Mouse (Mus musculus) cerebellum, postnatal 25 days (tissue): ENCODE measurements around the gene Tssk6.
"Not testable (repeated sequence)": the region's sequence is repeated elsewhere in the genome, so short reads cannot be mapped to it uniquely, and the experiment has no call there.

ENCODE experiments used
- DNase-seq, 2 experiments: peaks; one replicate each; pipeline ENCODE4 v3.0.0; 2021; ENCODE audit warnings: mixed read lengths in 2 of 2

The Tssk6 gene

GRCm38 (mm10) chr8:69919876-69920662 lies 18.1 kb downstream of the Tssk6 start:
- peak; percentile 22 to 48 for DNase-seq

GRCm38 (mm10) chr8:69921141-69921540 lies 19.2 kb downstream of the Tssk6 start:
- no peak for DNase-seq

DNA sequence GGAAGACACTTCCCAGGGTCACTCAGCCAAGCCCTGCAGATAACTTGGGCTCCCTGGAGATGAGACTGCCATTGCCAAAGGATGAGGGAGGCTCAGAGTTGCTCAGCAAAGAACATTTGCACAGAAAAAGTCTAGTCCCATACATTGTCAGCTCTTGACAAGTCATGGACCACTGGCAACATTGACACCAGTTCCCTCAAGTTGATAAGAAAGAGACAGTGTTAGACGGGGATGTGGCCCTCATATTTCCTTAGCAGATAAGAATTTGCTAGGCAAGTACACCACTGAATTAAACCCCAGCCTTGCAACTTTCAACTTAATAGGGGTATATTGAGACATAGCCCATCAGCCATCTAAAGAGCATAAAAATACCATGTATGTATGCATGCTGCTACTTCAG lies 22.0 kb downstream of the Tssk6 start:
- DNase-seq = no peak

DNA sequence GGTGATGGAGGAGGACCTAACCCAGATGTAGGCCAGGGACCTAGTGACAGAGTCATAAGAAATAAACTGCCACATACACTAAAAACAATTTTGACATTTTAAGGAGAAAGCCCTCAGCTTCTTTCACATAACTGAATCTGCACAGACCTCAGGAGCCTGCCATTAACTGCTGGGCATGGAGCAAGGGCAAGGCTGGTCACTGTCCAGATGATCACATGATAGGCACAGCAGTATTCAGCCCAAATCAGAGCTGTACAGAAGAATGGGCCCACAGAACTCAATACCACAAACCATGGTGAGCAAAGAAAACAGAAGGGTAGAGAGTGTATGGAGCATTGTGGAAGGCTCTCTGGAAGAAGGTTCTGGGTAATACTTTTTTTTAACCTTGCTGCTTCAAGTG lies 24.9 kb downstream of the Tssk6 start:
- DNase-seq = no peak

GRCm38 (mm10) chr8:69933811-69934210 lies 31.8 kb downstream of the Tssk6 start:
- no peak for DNase-seq

DNA sequence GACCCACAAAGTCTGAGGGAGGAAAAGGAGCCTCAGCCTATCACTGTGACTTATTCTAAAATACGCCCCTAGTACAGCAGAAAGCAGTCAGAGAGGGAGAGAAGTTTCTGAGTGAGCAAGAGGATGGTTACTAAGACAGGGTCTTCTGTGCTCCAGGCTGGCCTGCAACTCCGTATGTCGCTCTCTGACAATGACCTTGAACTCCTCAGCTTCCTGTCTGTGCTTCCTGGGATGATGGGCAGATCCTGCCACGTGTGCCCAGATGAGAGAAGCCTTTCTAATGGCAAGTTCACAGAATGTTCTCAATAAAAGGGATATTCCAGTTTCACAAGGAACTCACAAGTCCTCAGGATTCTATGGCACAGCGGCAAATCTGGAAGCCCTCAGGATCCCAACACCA lies 32.6 kb downstream of the Tssk6 start:
- DNase-seq = no peak

DNA sequence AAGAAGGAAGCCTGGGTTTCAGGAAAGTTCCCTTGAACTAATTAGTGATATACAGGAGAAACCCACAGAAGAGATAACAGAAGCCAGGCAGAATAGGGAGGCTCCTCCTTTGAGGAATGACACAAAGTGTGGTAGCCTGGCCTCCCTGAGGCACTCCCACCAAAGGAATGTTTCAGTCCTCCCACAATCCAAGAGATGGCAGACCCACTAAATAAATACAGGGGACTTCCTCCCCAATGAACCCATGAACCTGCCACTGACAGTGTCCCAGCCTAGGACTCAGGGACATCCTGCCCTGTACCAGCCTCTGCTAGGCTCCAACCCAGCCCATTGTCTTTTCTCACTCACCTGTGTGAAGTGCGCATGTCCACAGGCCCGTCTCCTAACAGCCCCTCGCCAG lies 33.4 kb downstream of the Tssk6 start:
- DNase-seq = no peak

GRCm38 (mm10) chr8:69936050-69936794 lies 34.2 kb downstream of the Tssk6 start:
- DNase-seq = no peak

DNA sequence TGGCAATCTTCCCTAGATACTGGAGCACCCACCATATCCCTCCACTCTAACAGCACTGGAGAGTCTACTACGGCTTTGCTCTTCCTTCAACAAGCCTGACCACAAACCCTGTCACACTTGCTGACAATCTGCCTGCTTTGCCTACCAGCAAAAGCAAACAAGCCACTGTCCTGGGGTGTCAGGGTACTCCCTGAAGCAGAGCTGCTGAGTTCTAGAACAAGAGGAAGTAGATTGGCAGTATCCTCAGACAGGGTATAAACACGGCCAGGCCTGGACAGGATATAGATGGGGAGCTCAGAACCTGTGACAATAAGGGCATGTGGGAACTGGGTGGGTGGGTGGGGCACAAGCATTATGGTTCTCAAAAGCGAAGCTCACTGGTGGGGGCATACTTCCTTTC lies 35.5 kb downstream of the Tssk6 start:
- no peak for DNase-seq

GRCm38 (mm10) chr8:69938245-69938982 lies 36.4 kb downstream of the Tssk6 start:
- no peak for DNase-seq

- DNase-seq = no peak
Measured at GRCm38 (mm10) chr8:69939633-69940032, 37.6 kb downstream of the Tssk6 start.

DNA sequence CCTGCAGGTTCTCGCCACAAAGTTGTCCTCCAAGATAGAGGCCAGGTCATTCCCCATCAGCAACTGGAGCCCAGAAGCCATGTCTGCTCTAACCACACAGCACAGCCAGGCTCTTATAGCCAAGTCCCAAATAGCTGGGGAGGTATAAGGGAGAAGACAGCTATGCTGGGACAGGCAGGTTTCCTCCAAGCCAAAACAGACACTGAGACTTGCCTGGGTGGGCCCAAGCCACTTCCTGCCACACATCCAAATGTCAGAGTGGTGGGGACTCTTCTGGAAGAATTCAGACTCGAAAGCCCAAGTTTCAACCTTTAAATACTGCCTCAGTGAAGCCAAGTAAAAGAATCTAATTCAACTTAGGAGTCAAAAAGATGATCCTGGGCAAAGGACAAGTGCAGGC lies 38.4 kb downstream of the Tssk6 start:
- DNase-seq = no peak

DNA sequence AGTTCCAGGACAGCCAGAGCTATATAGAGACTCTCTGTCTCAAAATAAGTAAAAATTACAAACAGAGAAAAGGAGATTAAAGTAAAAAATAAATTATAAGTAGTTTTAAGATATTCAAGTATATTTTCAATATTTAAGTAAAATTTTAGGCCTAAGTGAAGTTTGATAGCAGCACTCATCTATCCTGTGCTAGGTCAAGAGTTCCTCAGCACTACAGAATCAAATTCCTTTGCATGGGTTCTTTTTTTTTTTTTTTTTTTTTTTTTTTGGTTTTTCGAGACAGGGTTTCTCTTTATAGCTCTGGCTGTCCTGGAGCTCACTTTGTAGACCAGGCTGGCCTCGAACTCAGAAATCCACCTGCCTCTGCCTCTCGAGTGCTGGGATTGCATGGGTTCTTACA lies 40.5 kb downstream of the Tssk6 start:
- not testable (repeated sequence) for DNase-seq

DNA sequence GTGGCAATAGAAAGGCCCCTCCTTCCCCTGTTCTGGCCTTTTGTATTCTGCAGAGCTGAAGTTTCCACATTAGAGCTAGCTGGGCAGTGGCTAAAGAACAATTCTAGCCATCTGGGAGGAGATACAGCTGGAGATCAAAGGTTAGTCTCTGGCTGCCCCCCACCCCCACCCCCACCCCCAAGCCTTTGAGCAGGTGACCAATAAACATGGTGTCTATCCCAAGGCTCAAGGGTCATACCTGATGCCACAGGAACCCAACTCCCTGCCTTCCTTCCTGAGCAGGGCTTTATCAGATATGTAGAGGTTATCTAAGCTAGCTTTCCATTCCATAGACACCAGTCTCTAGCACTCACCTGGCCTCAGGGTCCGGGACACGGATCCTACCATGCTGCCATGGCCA lies 48.3 kb downstream of the Tssk6 start:
- no peak for DNase-seq
